Mouse (Mus musculus) adrenal gland, adult 18-20 months (tissue): ENCODE measurements around the gene Pou2f1. TPM values are rescaled to one million over a fixed set of nuclear protein-coding genes. Genes with fewer than 3 reads are reported as not detected.

Experiments used
- total RNA-seq, 2 experiments: library from RNA; stranded (reverse); gene quantifications; 1 replicate in 1 of 2; 2 replicates in 1 of 2; pipeline ENCODE4 v1.2.3; 2021

Pou2f1 gene
- total RNA-seq, 2 experiments from 2014 or later, result 8.2 to 8.4 TPM

Other genes starting within 250 kb of the Pou2f1 start
- 10 to 100 TPM; 68.6 to 77.2 TPM for gene Creg1, start 238.9 kb downstream of the Pou2f1 start, total RNA-seq
- gene Cd247, start 214.0 kb downstream of the Pou2f1 start, total RNA-seq, result under 1 TPM; 0.20 to 0.74 TPM
- not detected for gene Dusp27, start 125.2 kb upstream of the Pou2f1 start, total RNA-seq
- gene Gpa33, start 127.6 kb upstream of the Pou2f1 start, total RNA-seq, result under 1 TPM in 1 of 2 experiments, not detected in 1; 0.17 TPM
- gene Mael, start 236.1 kb upstream of the Pou2f1 start, total RNA-seq, result not detected